Mouse (Mus musculus) small intestine, adult 2 months (tissue): ENCODE measurements around the gene Ppp1r1a. TPM values are rescaled to one million over a fixed set of nuclear protein-coding genes. Genes with fewer than 3 reads are reported as not detected.

Experiments used
- H3K27ac ChIP-seq: fragments of 200-500 bp; 2 replicates; pipeline ENCODE4 v1.5.1; 2012; ENCODE audit warnings: low read depth, low read length, control low read depth, inconsistent platforms; ENCODE audit not compliant: insufficient read depth
- H3K27me3 ChIP-seq: fragments of 200-500 bp; 2 replicates; pipeline ENCODE4 v1.6.1; 2012; ENCODE audit warnings: mild to moderate bottlenecking, moderate library complexity, low read length, inconsistent platforms; ENCODE audit not compliant: control insufficient read depth, insufficient read depth
- H3K36me3 ChIP-seq: fragments of 200-500 bp; 2 replicates; pipeline ENCODE4 v1.6.1; 2012; ENCODE audit warnings: mild to moderate bottlenecking, low read length, control low read depth, inconsistent platforms; ENCODE audit not compliant: control insufficient read depth, insufficient read depth
- H3K4me1 ChIP-seq: fragments of 200-500 bp; 2 replicates; pipeline ENCODE4 v1.6.1; 2012; ENCODE audit warnings: low read length, inconsistent platforms, mixed read lengths; ENCODE audit not compliant: control insufficient read depth, insufficient read depth, insufficient read length
- H3K4me3 ChIP-seq: fragments of 200-500 bp; 2 replicates; pipeline ENCODE4 v1.5.1; 2012; ENCODE audit warnings: low read depth, mild to moderate bottlenecking, control low read depth, inconsistent platforms, low read length, moderate library complexity
- CTCF ChIP-seq: fragments of 200-500 bp; IDR thresholded peaks from 2 replicates; pipeline ENCODE4 v1.5.1; 2012; ENCODE audit warnings: low read depth, mild to moderate bottlenecking, control low read depth, inconsistent platforms, low read length, moderate library complexity, mixed read lengths; ENCODE audit not compliant: insufficient replicate concordance, insufficient read length; ENCODE audit errors: extremely low read depth
- POLR2A ChIP-seq: fragments of 200-500 bp; IDR thresholded peaks from 2 replicates; pipeline ENCODE4 v1.6.1; 2012; ENCODE audit warnings: low read depth, mild to moderate bottlenecking, control low read depth, inconsistent platforms, low read length, moderate library complexity
- WGBS: fragments of 180-500 bp; shearing (Covaris S2); methylation state at CpG from one replicate; pipeline ENCODE4 v1.1.7; 2018; 5-methylcytosine and 5-hydroxymethylcytosine counted together
- polyA plus RNA-seq: library from polyadenylated mRNA; depleted of rRNA; stranded (reverse); fragments of >200 nt; gene quantifications from 2 replicates; pipeline ENCODE4 v1.2.3, GENCODE M21; 2012; rRNA removed

Gene Ppp1r1a
- polyA plus RNA-seq, 1 experiment, result 2.7 TPM

- 85% methylated on average over 3 of the region's 3 CpGs for WGBS
- TF ChIP-seq CTCF (no peak), POLR2A (no peak)
- H3K27ac ChIP-seq, result no peak overlapping the region
- no peak overlapping the region for H3K4me3 ChIP-seq
- H3K4me1 ChIP-seq, result peaks cover 2% of the 10 kb centered on the region; the same call in 1 of the 2 replicates
- H3K36me3 ChIP-seq, result no peaks in the 10 kb centered on the region
- H3K27me3 ChIP-seq, result no peaks in the 10 kb centered on the region
Measured at GRCm38 (mm10) chr15:103485106-103485505, 52.7 kb downstream of the Ppp1r1a start.

- TF ChIP-seq POLR2A (no peak), CTCF (no peak)
- Histone ChIP-seq H3K27me3 (no peaks in the 10 kb centered on the region), H3K4me3 (no peak overlapping the region), H3K36me3 (no peaks in the 10 kb centered on the region), H3K4me1 (peaks cover 5% of the 10 kb centered on the region; the same call in 1 of the 2 replicates), H3K27ac (no peak overlapping the region)
- whole genome bisulfite sequencing, result 79% methylated on average over 2 of the region's 2 CpGs
Measured at GRCm38 (mm10) chr15:103484490-103484889, 53.3 kb downstream of the Ppp1r1a start.

GRCm38 (mm10) chr15:103482488-103482887, 55.3 kb downstream of the Ppp1r1a start:
- 4% methylated on average over 1 of the region's 1 CpGs for WGBS
- TF ChIP-seq POLR2A, result no peak
- no peak for TF ChIP-seq CTCF
- H3K36me3 ChIP-seq, result no peaks in the 10 kb centered on the region
- H3K27me3 ChIP-seq, result no peaks in the 10 kb centered on the region
- H3K4me3 ChIP-seq, result no peak overlapping the region
- peaks cover 13% of the 10 kb centered on the region; the same call in 1 of the 2 replicates for H3K4me1 ChIP-seq
- H3K27ac ChIP-seq, result no peak overlapping the region

Other genes starting within 250 kb of the Ppp1r1a start
- gene Gpr84, start 227.4 kb downstream of the Ppp1r1a start, polyA plus RNA-seq, result 0.06 and 0.11 TPM in 2 replicates
- 6.1 and 7.5 TPM in 2 replicates for gene Zfp385a, start 197.9 kb downstream of the Ppp1r1a start, polyA plus RNA-seq
- 8.8 and 9.4 TPM in 2 replicates for gene Itga5, start 171.2 kb downstream of the Ppp1r1a start, polyA plus RNA-seq
- not detected in 2 replicates for gene Gtsf1, start 107.5 kb downstream of the Ppp1r1a start, polyA plus RNA-seq
- gene Gtsf2, start 89.5 kb downstream of the Ppp1r1a start, polyA plus RNA-seq, result not detected in 2 replicates
- gene Nckap1l, start 84.2 kb downstream of the Ppp1r1a start, polyA plus RNA-seq, result 3.4 and 5.9 TPM in 2 replicates
- 2.3 and 4.2 TPM in 2 replicates for gene Pde1b, start 35.0 kb downstream of the Ppp1r1a start, polyA plus RNA-seq
- gene Glycam1, start 27.1 kb upstream of the Ppp1r1a start, polyA plus RNA-seq, result 0.38 and 0.50 TPM in 2 replicates
- not detected in 2 replicates for gene Mucl1, start 217.5 kb upstream of the Ppp1r1a start, polyA plus RNA-seq